Mouse (Mus musculus) mature B cell (primary cell): ENCODE results near the gene Gm49384.

Experiments used
- in situ Hi-C: fragments of 300-500 bp; cut with MboI; formaldehyde crosslinking; loops from 2 replicates; pipeline ENCODE4 v1.14.3; 2019

Gm49384 gene

GRCm38 (mm10) chr12:69167656-69168460, 36.2 kb downstream of the Gm49384 start:
- in situ Hi-C loops: loop anchor here (25.0 kb wide), 1 partner anchor 1794 kb away; the partner anchor contains the start of gene Psma3

GRCm38 (mm10) chr12:69166861-69167581, 37.0 kb downstream of the Gm49384 start:
- in situ Hi-C loops: loop anchor here (25.0 kb wide), 1 partner anchor 1795 kb away; the partner anchor contains the start of gene Psma3

DNA sequence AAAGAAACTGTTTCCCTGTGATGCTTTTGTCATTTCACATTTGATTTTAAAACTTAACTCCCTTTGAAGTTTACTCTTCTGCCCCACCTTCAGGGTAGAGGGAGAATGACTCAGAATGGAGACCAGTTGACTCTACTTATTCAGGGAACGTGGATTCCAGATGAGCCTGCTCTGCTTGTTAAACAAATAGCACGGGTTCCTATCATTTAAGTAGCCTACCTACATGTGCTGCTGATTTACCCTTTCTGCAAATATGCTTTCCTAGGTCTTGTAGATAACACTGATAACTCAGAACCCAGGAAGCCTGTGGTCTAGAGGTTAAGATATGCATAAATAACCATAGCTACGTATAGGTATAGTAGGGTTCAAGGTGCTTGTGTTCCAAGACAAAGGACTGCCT, 39.2 kb downstream of the Gm49384 start:
- in situ Hi-C loops: loop anchor here (25.0 kb wide), 1 partner anchor 1797 kb away; the partner anchor contains the start of gene Psma3

GRCm38 (mm10) chr12:69163586-69163985, 40.5 kb downstream of the Gm49384 start:
- in situ Hi-C loops: loop anchor here (25.0 kb wide), 1 partner anchor 1799 kb away; the partner anchor contains the start of gene Psma3

- in situ Hi-C loops: loop anchor here (25.0 kb wide), 1 partner anchor 1802 kb away; the partner anchor contains the start of gene Psma3
Measured at GRCm38 (mm10) chr12:69160677-69161076, 43.4 kb downstream of the Gm49384 start.

GRCm38 (mm10) chr12:69159578-69159940, 44.5 kb downstream of the Gm49384 start:
- in situ Hi-C loops: loop anchor here (25.0 kb wide), 1 partner anchor 1803 kb away; the partner anchor contains the start of gene Psma3

GRCm38 (mm10) chr12:69158765-69159577, 45.1 kb downstream of the Gm49384 start, which contains the start of gene Rps29:
TSS of gene Rps29 (minus strand) at chr12:69159186.
- in situ Hi-C loops: loop anchor here (25.0 kb wide), 1 partner anchor 1803 kb away; the partner anchor contains the start of gene Psma3

- in situ Hi-C loops: loop anchor here (25.0 kb wide), 1 partner anchor 1804 kb away; the partner anchor contains the start of gene Psma3
Measured at GRCm38 (mm10) chr12:69158366-69158764, 45.7 kb downstream of the Gm49384 start.

- in situ Hi-C loops: loop anchor here (25.0 kb wide), 1 partner anchor 1805 kb away; the partner anchor contains the start of gene Psma3
Measured at GRCm38 (mm10) chr12:69157107-69157506, 47.0 kb downstream of the Gm49384 start.

DNA sequence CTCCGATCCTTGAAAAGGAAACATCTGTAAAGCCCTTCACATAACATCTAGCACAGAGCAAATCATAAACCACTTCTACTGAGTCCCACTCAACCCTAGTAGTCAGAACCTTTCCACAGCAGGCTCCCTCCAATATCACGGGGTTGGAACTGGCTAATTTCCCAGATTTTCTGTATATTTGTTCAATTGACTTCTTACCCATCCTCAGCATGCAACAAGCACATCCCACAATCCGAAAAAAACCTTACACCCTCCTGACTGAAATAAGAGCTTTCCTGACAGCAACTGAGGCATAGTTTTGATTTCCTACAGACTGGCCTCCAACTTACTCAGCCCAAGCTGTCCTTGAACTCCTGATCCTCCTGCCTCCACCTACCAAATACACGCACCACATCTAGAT, 47.6 kb downstream of the Gm49384 start:
- in situ Hi-C loops: loop anchor here (25.0 kb wide), 1 partner anchor 1806 kb away; the partner anchor contains the start of gene Psma3

DNA sequence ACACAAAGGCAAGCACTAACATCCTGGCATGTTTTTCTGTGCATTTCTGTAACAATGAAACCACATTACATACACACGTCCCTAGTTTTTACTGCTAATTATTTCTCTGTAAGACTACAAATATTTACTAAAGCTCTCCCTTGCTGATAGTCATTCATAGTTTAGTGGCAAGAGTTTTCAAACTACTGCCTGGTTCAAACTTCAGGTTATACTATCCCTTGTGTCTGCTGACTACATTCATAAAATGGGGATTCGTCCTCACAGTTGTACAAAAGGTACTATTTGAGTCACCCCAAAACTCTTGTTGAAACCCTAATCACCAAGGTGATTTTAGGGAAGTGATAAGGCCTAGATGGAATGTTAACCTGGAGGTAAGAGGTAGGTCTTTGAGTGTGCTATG, 48.1 kb downstream of the Gm49384 start:
- in situ Hi-C loops: loop anchor here (25.0 kb wide), 1 partner anchor 1806 kb away; the partner anchor contains the start of gene Psma3

- in situ Hi-C loops: loop anchor here (25.0 kb wide), 1 partner anchor 1812 kb away; the partner anchor contains the start of gene Psma3
Measured at GRCm38 (mm10) chr12:69150049-69150448, 54.0 kb downstream of the Gm49384 start.

DNA sequence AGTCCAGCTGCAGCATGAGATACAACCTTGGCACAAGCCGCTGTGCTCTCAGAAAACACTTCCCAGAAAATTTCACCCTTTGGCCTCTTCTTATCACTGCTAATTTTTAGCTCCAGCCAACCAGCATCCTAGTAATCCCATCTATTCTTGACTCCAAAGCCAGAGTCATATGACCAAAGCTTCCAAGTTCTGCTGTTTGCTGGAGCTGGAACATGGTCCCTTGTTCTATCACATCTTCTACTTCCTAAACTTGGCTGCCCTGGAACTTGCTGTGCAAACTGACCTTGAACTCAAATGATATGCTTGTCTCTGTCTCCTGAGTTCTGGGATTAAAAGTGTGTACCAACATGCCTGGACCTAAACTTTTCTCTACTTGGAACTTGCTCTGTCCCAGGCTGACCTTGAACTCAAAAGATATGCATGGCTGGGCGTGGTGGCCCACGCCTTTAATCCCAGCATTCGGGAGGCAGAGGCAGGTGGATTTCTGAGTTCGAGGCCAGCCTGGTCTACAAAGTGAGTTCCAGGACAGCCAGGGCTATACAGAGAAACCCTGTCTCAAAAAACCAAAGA, 56.8 kb downstream of the Gm49384 start:
- in situ Hi-C loops: no loop called here

- in situ Hi-C loops: no loop called here
Measured at GRCm38 (mm10) chr12:69143460-69143859, 60.6 kb downstream of the Gm49384 start.

- in situ Hi-C loops: no loop called here
Measured at GRCm38 (mm10) chr12:69139841-69140240, 64.2 kb downstream of the Gm49384 start.
